In the genomic region with DNA sequence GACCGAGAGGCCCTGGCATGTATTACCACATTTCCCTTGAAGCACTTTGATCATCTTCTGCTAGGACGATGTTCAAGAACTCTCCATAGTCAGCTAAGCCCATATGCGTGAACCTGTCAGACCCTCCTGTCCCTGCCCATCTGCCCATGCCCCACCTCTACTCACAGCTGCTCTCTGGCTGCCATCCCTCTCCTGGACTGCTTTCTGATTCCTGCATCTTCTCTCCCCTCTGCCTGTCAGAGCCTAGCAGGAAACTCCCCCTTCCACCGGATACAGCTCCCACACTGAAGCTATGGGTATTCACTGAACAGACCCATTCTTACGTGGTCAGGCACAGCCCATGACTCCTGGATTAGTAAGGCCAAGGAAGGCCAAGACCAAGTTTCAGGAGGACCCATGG, we compare ENCODE assay signal across 20 mouse cellular contexts.
A peak's percentile ranks its signal among the peaks of the same experiment; 100 is the strongest.
DNase-seq lines count a peak whose midpoint lies in the region; ATAC-seq lines count a peak whose summit lies in the region.
"Had no signal": no experiment of that assay in that cellular context is flagged by ENCODE, and none has a peak within 500 bp of the region (broad histone marks: within the 10 kb centered on the region; RNA-seq: fewer than 3 reads in every experiment).

No protein-coding gene starts in this region.

- no peaks in the 10 kb centered on the region for H3K27me3 ChIP-seq in forebrain, embryonic 13.5 days
- no peaks in the 10 kb centered on the region for H3K27me3 ChIP-seq in forebrain, embryonic 10.5 days (ENCODE audit: poor library complexity, severe bottlenecking)
- no peaks in the 10 kb centered on the region for H3K27me3 ChIP-seq in heart, embryonic 15.5 days
- H3K27me3 ChIP-seq in kidney, embryonic 16.5 days (ENCODE audit: insufficient read depth, low read length), result no peaks in the 10 kb centered on the region
- no peaks in the 10 kb centered on the region for H3K27me3 ChIP-seq in hindbrain, embryonic 16.5 days (replicated peaks; ENCODE audit: control insufficient read depth, insufficient read depth, low read length)

- H3K4me3 ChIP-seq in forebrain, embryonic 13.5 days, result no peak overlapping the region
- H3K4me3 ChIP-seq in forebrain, embryonic 10.5 days, result no peak overlapping the region
- no peak overlapping the region for H3K4me3 ChIP-seq in heart, embryonic 15.5 days
- H3K4me3 ChIP-seq in kidney, embryonic 16.5 days (ENCODE audit: low read length), result no peak overlapping the region
- H3K4me3 ChIP-seq in hindbrain, embryonic 16.5 days (ENCODE audit: low read length), result no peak overlapping the region
- H3K4me3 ChIP-seq: gastrocnemius, adult 2 months had no signal

- H3K4me1 ChIP-seq in forebrain, embryonic 13.5 days, result peaks cover 11% of the 10 kb centered on the region; the same call in 1 of the 2 replicates
- H3K4me1 ChIP-seq in forebrain, embryonic 10.5 days, result 0 out of 2 replicates have a peak, but pooled peaks cover 13% of the 10 kb centered on the region
- H3K4me1 ChIP-seq in heart, embryonic 15.5 days (replicated peaks), result peaks cover 23% of the 10 kb centered on the region
- no peaks in the 10 kb centered on the region for H3K4me1 ChIP-seq in kidney, embryonic 16.5 days (ENCODE audit: insufficient read depth, low read length)
- no peaks in the 10 kb centered on the region for H3K4me1 ChIP-seq in hindbrain, embryonic 16.5 days (ENCODE audit: control insufficient read depth, insufficient read depth, low read depth, low read length)

- peak overlapping the region; percentile 8; the same call in 1 of the 2 replicates for H3K27ac ChIP-seq in forebrain, embryonic 13.5 days
- H3K27ac ChIP-seq in forebrain, embryonic 10.5 days, result no peak overlapping the region
- H3K27ac ChIP-seq in heart, embryonic 15.5 days, result peak overlapping the region; percentile 42; the same call in 1 of the 2 replicates
- no peak overlapping the region for H3K27ac ChIP-seq in kidney, embryonic 16.5 days (ENCODE audit: low read length)
- H3K27ac ChIP-seq in hindbrain, embryonic 16.5 days (ENCODE audit: low read depth, low read length), result no peak overlapping the region
- H3K27ac ChIP-seq: gastrocnemius, adult 2 months; macrophage had no signal

- H3K9ac ChIP-seq in forebrain, embryonic 13.5 days, result no peak overlapping the region
- no peak overlapping the region for H3K9ac ChIP-seq in heart, embryonic 15.5 days
- no peak overlapping the region for H3K9ac ChIP-seq in kidney, embryonic 16.5 days (replicated peaks; ENCODE audit: low read length)
- no peak overlapping the region for H3K9ac ChIP-seq in hindbrain, embryonic 16.5 days (ENCODE audit: low read depth, low read length)
- H3K9ac ChIP-seq: liver, postnatal 0 days had no signal

- H3K9me3 ChIP-seq in forebrain, embryonic 13.5 days (replicated peaks), result no peaks in the 10 kb centered on the region
- no peaks in the 10 kb centered on the region for H3K9me3 ChIP-seq in forebrain, embryonic 10.5 days
- H3K9me3 ChIP-seq in heart, embryonic 15.5 days (replicated peaks), result no peaks in the 10 kb centered on the region
- H3K9me3 ChIP-seq in kidney, embryonic 16.5 days (ENCODE audit: low read length), result no peaks in the 10 kb centered on the region
- H3K9me3 ChIP-seq in hindbrain, embryonic 16.5 days (ENCODE audit: control insufficient read depth, low read length), result no peaks in the 10 kb centered on the region

- intact Hi-C loops in heart, postnatal 10 days (cut with DNase I), result no loop called here

- no peaks in the 10 kb centered on the region for H3K36me3 ChIP-seq in forebrain, embryonic 13.5 days (ENCODE audit: poor library complexity, severe bottlenecking)
- no peaks in the 10 kb centered on the region for H3K36me3 ChIP-seq in forebrain, embryonic 10.5 days (replicated peaks)
- no peaks in the 10 kb centered on the region for H3K36me3 ChIP-seq in heart, embryonic 15.5 days
- H3K36me3 ChIP-seq in kidney, embryonic 16.5 days (ENCODE audit: insufficient read depth, low read length), result no peaks in the 10 kb centered on the region
- H3K36me3 ChIP-seq in hindbrain, embryonic 16.5 days (ENCODE audit: control insufficient read depth, insufficient read depth, low read length), result no peaks in the 10 kb centered on the region

- DNase-seq in forebrain, embryonic 10.5 days (ENCODE audit: extremely low spot score, low spot score), result no peak
- no peak for DNase-seq in heart, postnatal 10 days
- no peak for DNase-seq in kidney, adult 11 months
- DNase-seq in urinary bladder, postnatal 36 days (ENCODE audit: low spot score in 2 of 2), result no peak
- DNase-seq: adrenal gland, adult 8-10 months; cerebellum, adult 11 months; cerebellum, postnatal 25 days; gastrocnemius, adult 2 months; kidney, adult 2 months; layer of hippocampus, postnatal 36 days; liver; liver, postnatal 0 days; right cerebral cortex, postnatal 14 days; thymus, postnatal 14 days had no signal

- no peak overlapping the region for H3K4me2 ChIP-seq in forebrain, embryonic 13.5 days
- H3K4me2 ChIP-seq in heart, embryonic 15.5 days, result no peak overlapping the region
- no peak overlapping the region for H3K4me2 ChIP-seq in kidney, embryonic 16.5 days (replicated peaks; ENCODE audit: low read depth, low read length)
- H3K4me2 ChIP-seq in hindbrain, embryonic 16.5 days (ENCODE audit: low read length), result no peak overlapping the region
- H3K4me2 ChIP-seq: midbrain, embryonic 11.5 days had no signal

- ATAC-seq in forebrain, embryonic 13.5 days, result peak; percentile 24; the same call in 1 of the 2 replicates
- ATAC-seq in heart, embryonic 15.5 days (replicated peaks; ENCODE audit: insufficient number of reproducible peaks, insufficient read depth, low FRiP score, low read depth), result 0 out of 2 replicates have a peak, but pooled peaks have one; percentile 22
- ATAC-seq in kidney, embryonic 16.5 days (ENCODE audit: low FRiP score, low TSS enrichment), result 0 out of 2 replicates have a peak, but pooled peaks have one; percentile 39
- ATAC-seq in hindbrain, embryonic 16.5 days, result 0 out of 2 replicates have a peak, but pooled peaks have one; percentile 42
- ATAC-seq: liver, postnatal 0 days had no signal

- WGBS in forebrain, embryonic 13.5 days, result 78% methylated on average over 5 of the region's 5 CpGs
- 80% methylated on average over 5 of the region's 5 CpGs for WGBS in forebrain, embryonic 10.5 days
- 59% methylated on average over 5 of the region's 5 CpGs for WGBS in heart, embryonic 15.5 days
- WGBS in kidney, embryonic 16.5 days, result 63% methylated on average over 5 of the region's 5 CpGs
- WGBS in hindbrain, embryonic 16.5 days, result 71% methylated on average over 5 of the region's 5 CpGs

Comparison
In these comparisons a context has a peak if more than half of its experiments do, and no peak if none do; other contexts are left out.
1. H3K27ac ChIP-seq: peak in forebrain, embryonic 13.5 days (single experiment) and heart, embryonic 15.5 days (single experiment); none in forebrain, embryonic 10.5 days (single experiment), kidney, embryonic 16.5 days (single experiment) and hindbrain, embryonic 16.5 days (single experiment).
2. Peak in every context shown above with its lines, with median percentiles within 50 percentile points of each other: ATAC-seq.